Mouse (Mus musculus) layer of hippocampus, adult 9-11 months (tissue): ENCODE results near the gene Styxl1.

Experiments used
- DNase-seq: peaks from one replicate; pipeline ENCODE4 v3.0.0; 2022

Styxl1 gene

DNA sequence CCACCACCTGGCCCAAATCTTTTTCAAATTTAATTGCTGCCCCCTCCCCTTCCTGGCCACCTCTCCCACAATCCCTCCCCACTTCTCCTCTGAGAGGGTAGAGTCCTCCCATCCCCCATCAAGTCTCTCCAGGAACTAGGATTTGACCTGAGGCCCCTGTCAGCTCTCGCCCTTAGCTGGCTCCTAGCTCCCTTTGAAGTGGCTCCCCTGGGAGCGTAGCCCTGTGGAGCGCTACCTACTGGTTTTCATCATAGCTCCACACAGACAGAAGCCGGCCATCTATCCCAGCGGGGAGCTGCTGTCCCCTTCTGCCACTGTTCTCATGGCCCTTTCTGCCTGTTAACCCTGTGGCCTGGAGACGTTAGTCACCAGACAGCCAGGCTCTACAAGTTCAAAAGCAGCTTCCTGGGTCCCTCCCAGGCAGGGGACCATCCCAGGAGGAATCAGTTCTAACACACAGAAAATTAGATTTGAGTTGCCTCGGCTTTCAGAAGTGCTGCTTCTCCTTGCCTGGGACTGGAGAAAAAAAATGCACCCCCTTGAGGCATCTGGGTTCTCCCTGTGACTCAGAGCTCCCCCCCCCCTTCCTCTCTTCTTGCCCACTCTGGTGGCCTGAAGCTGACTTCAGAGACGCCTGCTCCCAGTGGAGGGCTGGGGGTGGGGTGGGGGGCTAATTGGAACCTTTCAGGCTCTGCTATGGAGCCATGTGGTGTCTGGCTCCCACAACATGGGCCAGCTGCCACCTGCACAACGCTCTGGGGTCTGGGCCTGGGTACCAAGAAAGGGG, 53.5 kb downstream of the Styxl1 start:
- no peak for DNase-seq

GRCm38 (mm10) chr5:135723165-135723751, 54.9 kb downstream of the Styxl1 start:
- DNase-seq, result no peak

- peak; percentile 65 for DNase-seq
Measured at GRCm38 (mm10) chr5:135722121-135722520, 56.1 kb downstream of the Styxl1 start.

GRCm38 (mm10) chr5:135721076-135721475, 57.1 kb downstream of the Styxl1 start:
- DNase-seq, result no peak

- no peak for DNase-seq
Measured at GRCm38 (mm10) chr5:135720121-135720520, 58.1 kb downstream of the Styxl1 start.

GRCm38 (mm10) chr5:135719586-135720120, 58.5 kb downstream of the Styxl1 start:
- DNase-seq, result no peak

DNA sequence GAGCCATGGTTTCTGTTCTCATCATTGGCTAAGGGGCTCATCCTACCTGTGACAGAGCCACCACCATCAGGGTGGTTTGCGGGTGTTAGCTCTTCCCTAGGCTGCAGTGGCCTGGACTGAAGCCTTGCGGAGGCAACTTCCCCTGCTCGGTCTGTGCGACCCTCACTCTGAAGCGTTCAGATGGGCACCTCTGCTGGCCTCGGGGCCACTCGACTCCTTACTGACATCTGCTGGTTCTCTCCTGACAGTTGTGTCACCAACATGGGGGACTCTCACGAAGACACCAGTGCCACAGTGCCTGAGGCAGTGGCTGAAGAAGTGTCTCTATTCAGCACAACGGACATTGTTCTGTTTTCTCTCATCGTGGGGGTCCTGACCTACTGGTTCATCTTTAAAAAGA, 62.6 kb downstream of the Styxl1 start:
- DNase-seq, result no peak

GRCm38 (mm10) chr5:135713441-135714218, 64.6 kb downstream of the Styxl1 start:
- DNase-seq, result peak; percentile 69

- DNase-seq, result peak; percentile 85
Measured at GRCm38 (mm10) chr5:135712803-135713202, 65.4 kb downstream of the Styxl1 start.

DNA sequence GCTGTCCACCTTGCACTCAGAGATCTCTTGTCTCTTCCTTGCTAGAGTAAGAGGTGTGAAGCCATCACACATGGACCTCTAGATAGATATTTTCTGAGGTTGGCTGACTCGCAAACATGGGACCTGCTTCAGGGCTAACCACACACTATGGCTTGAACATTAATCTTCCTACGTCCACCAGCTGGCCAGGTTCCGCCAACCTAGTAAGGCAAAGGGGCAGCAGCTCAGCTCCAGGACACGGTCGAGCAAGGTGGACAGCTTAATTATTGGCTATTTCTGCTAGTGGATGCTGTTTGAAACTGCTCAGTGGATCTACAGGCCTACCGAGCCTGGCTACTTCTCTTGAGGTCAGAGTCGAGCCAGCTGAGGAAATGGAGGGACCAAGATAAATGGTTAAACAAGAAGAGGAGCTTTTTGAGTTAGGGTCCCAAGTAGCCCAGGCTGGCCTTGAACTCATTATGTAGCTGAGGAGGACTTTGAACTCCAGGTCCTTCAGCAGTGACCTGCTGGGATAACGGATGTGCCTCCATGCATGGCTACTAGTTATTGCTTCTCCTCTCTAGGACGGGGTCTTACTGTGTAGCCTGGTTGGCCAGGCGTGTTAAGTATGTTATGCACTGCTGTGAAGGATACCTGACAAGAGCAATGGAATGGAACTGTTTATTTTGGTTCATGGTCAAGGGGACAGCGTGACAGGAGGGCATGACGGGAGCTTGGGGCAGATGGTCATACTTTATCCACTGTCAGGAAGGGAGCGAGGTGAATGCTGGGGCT, 66.4 kb downstream of the Styxl1 start:
- no peak for DNase-seq

DNA sequence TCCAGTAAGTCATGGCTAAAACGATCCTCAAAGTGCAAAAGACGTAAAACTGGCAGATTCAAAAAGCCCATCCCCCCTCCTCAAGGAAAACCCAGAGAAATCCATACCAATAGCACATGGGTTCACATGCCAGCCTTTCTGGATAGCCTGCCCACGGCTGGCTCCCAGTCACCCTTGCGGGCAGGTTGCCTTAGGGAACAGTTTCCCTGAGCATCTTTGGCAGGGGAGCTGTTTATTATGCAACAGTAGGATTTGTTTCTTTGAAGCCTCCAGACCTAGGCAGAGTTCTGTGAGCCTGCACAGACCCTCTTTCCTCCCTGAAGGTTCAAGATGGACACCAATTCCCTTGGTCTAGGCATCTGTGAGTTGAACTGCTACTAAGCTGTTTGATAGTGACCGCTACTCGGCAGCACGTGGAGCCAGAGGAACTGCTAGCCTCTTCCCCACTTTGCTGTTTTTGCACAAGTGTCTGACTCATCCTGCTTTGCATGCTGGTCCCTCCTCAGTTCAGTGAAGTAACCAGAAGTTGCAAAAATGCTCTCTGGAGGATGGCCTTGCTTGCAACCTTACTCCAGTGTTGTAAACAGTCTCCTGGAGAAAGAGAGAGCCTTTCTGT, 67.5 kb downstream of the Styxl1 start:
- DNase-seq, result no peak

DNA sequence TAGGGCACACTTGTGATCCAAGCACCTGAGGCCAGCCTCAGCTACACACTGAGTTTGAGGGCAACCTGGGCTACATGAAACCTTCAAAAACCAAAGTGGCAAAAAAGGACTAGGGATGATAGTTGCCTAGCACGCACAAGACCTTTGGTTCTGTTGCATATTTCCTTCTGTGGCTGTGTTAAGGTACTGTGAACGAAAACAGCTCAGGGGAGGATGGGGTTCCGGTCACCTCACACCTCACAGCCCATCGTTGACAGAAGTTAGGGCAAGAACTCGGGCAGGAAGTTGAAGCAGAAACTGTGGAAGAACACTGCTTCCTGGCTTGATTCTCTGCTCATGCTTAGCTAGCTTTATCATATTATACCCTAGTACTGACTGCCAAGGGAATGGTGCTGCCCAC, 68.5 kb downstream of the Styxl1 start:
- no peak for DNase-seq

GRCm38 (mm10) chr5:135707855-135708254, 70.3 kb downstream of the Styxl1 start:
- peak; percentile 44 for DNase-seq

GRCm38 (mm10) chr5:135707039-135707438, 71.1 kb downstream of the Styxl1 start:
- no peak for DNase-seq

DNA sequence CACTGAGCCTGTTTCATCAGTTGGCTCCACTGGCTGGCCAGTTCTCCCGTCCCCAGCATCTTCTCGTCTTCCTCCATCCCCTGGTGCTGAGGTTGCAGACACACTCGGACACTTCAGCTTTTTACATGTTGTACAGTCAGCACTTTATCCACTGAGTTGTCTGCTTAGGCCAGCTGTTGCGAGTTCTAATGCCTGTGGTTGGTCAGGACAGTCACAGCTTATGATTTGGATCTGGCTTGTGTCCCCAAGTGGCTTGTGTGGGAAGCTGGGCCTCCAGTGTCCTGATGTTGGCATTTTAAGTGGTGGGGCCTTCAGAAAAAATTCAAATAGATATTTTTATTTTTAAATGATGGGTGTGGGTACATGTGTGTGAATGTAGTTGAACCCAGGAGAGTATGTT, 72.8 kb downstream of the Styxl1 start:
- no peak for DNase-seq

GRCm38 (mm10) chr5:135703431-135703830, 74.8 kb downstream of the Styxl1 start:
- DNase-seq, result no peak

DNA sequence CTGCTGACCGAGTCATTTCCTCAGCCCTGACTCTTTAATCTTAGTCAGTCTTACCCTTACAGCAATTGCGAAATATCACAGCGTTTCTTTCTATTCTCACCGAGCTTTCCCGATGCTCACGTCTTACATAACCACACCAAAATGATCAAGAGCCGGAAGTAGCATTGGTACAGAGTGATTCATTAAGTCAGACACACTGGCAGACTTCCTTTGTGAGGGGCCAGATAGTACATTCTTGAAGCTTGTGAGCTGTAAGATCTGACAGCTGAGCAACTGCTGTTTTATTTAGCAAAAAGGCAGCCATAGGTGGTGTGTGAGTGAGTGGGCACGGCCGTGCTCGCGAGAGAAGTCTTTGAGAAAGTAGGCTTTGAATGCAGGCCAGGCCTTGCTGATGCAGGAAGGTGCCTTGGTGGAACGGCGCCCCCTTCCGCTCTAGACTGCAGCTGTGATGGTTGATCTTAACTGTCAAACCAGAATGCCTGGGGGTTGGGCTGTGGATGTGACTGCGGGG, 75.4 kb downstream of the Styxl1 start:
- peak; percentile 75 for DNase-seq

GRCm38 (mm10) chr5:135702190-135702589, 76.0 kb downstream of the Styxl1 start:
- DNase-seq, result no peak

GRCm38 (mm10) chr5:135701601-135702000, 76.6 kb downstream of the Styxl1 start:
- DNase-seq, result no peak

DNA sequence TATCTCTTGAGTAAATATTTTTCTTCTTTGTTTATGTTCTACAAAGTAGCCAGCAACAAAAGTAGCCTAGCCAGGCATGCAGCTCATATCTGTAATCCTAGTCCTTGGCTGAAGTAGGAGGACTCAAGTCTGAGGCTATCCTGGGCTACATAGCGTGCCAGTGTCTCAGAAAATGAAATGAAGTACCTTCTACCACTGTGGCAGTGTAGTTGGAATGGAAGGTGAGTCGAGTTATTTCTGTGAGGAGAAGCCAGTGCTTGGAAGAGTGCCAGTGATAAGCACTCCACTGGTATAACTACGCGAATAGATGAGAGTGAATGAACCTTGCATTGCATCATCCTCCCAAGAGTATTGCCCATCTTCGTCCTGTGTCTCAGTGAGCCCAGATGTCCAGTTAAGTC, 80.5 kb downstream of the Styxl1 start:
- DNase-seq, result no peak
